Mouse (Mus musculus): Measurements from ENCODE around the gene 4921524J17Rik. TPM values are rescaled to one million over a fixed set of nuclear protein-coding genes. Genes with fewer than 3 reads are reported as not detected.

Gene 4921524J17Rik
- 10 to 100 TPM; 17.0 to 18.3 TPM for total RNA-seq (2023)

GRCm38 (mm10) chr8:85432168-85433016 is at the start of gene 4921524J17Rik:
TSS of gene 4921524J17Rik (minus strand) at chr8:85432833.

GRCm38 (mm10) chr8:85386205-85386604 is 46.4 kb downstream of the 4921524J17Rik start, which contains the start of gene Mylk3:
TSS of gene Mylk3 (minus strand) at chr8:85386345.

Other genes with a start within 250 kb of the 4921524J17Rik start
- not detected for gene Olfr371, start 206.8 kb downstream of the 4921524J17Rik start, total RNA-seq (2023)
- gene Orc6, start 133.2 kb downstream of the 4921524J17Rik start, total RNA-seq (2023), result 10 to 100 TPM; 40.1 to 49.5 TPM
- 10 to 100 TPM; 54.9 to 66.1 TPM for gene Vps35, start 133.0 kb downstream of the 4921524J17Rik start, total RNA-seq (2023)
- under 1 TPM in 1 of 2 experiments, not detected in 1; 0.83 TPM for gene Mylk3, start 46.5 kb downstream of the 4921524J17Rik start, total RNA-seq (2023)
- under 1 TPM; 0.77 to 0.87 TPM for gene Gpt2, start 59.7 kb upstream of the 4921524J17Rik start, total RNA-seq (2023)
- gene Dnaja2, start 122.5 kb upstream of the 4921524J17Rik start, total RNA-seq (2023), result 100 to 1,000 TPM; 148 to 162 TPM

Measured in T-cell, adult 66 days (primary cell).